Mouse (Mus musculus) layer of hippocampus, adult 8-10 months (tissue): ENCODE measurements at regions not wholly inside any gene's neighbourhood (a gene's known extent, or its start where the extent isn't known, plus 50 kb on each side); places are given as distances from the start of the nearest gene placed in this dataset.
A peak's percentile ranks its signal among the peaks of the same experiment; 100 is the strongest.

Source experiments
- DNase-seq, 2 experiments: peaks; one replicate each; pipeline ENCODE4 v3.0.0; 2022; ENCODE audit warnings: low spot score in 2 of 2

GRCm38 (mm10) chr13:54847764-54848183, 58.6 kb downstream of the Tspan17 start:
- DNase-seq = no peak

GRCm38 (mm10) chr13:54851131-54851530, 62.0 kb downstream of the Tspan17 start:
- DNase-seq = no peak

GRCm38 (mm10) chr13:54855333-54856238, 66.4 kb downstream of the Tspan17 start:
- no peak for DNase-seq

GRCm38 (mm10) chr13:54862931-54863330, 73.8 kb downstream of the Tspan17 start:
- DNase-seq = no peak

GRCm38 (mm10) chr13:54864048-54864447, 74.9 kb downstream of the Tspan17 start:
- no peak for DNase-seq

GRCm38 (mm10) chr13:54872004-54872403, 77.2 kb upstream of the Unc5a start:
- no peak for DNase-seq

- no peak for DNase-seq
Observed at GRCm38 (mm10) chr13:54873882-54874281, 75.3 kb upstream of the Unc5a start.

GRCm38 (mm10) chr13:54874291-54875200, 74.7 kb upstream of the Unc5a start:
- DNase-seq = no peak

- no peak for DNase-seq
Observed at GRCm38 (mm10) chr13:54876556-54876955, 72.7 kb upstream of the Unc5a start.

- peak; percentile 69 to 78 for DNase-seq
Observed at GRCm38 (mm10) chr13:54877656-54878055, 71.6 kb upstream of the Unc5a start.

GRCm38 (mm10) chr13:54879325-54879724, 69.9 kb upstream of the Unc5a start:
- peak; percentile 83 for DNase-seq

GRCm38 (mm10) chr13:54880204-54880603, 69.0 kb upstream of the Unc5a start:
- DNase-seq = no peak

GRCm38 (mm10) chr13:54882781-54883180, 66.4 kb upstream of the Unc5a start:
- no peak for DNase-seq

- DNase-seq = no peak
Observed at GRCm38 (mm10) chr13:54883748-54884708, 65.2 kb upstream of the Unc5a start.

- no peak for DNase-seq
Observed at GRCm38 (mm10) chr13:54884709-54885460, 64.3 kb upstream of the Unc5a start.

GRCm38 (mm10) chr13:54887366-54887921, 61.8 kb upstream of the Unc5a start:
- peak; percentile 40 to 53 for DNase-seq

GRCm38 (mm10) chr13:54888021-54888420, 61.2 kb upstream of the Unc5a start:
- DNase-seq = no peak

- DNase-seq = no peak
Observed at GRCm38 (mm10) chr13:54889684-54890399, 59.4 kb upstream of the Unc5a start.

- DNase-seq = no peak
Observed at GRCm38 (mm10) chr13:54892572-54892971, 56.6 kb upstream of the Unc5a start.
